Mouse (Mus musculus): ENCODE results near the gene Trim54. TPM values are rescaled to one million over a fixed set of nuclear protein-coding genes. Genes with fewer than 3 reads are reported as not detected.

The Trim54 gene
- polyA plus RNA-seq, 1 experiment from 2014 or later, result not detected

Other genes with a start within 250 kb of the Trim54 start
- 67.0 and 68.4 TPM in 2 replicates for gene Tmem214, start 248.7 kb upstream of the Trim54 start, polyA plus RNA-seq (2015; fragmentation: Nextera tagmentation; extraction: Ambion mirVana)
- 19.1 and 23.1 TPM in 2 replicates for gene Agbl5, start 228.0 kb upstream of the Trim54 start, polyA plus RNA-seq (2015; fragmentation: Nextera tagmentation; extraction: Ambion mirVana)
- 232 and 244 TPM in 2 replicates for gene Ost4, start 208.9 kb upstream of the Trim54 start, polyA plus RNA-seq (2015; fragmentation: Nextera tagmentation; extraction: Ambion mirVana)
- 16.3 and 24.6 TPM in 2 replicates for gene Emilin1, start 203.3 kb upstream of the Trim54 start, polyA plus RNA-seq (2015; fragmentation: Nextera tagmentation; extraction: Ambion mirVana)
- 12.2 and 13.7 TPM in 2 replicates for gene Khk, start 195.3 kb upstream of the Trim54 start, polyA plus RNA-seq (2015; fragmentation: Nextera tagmentation; extraction: Ambion mirVana)
- 77.3 and 89.1 TPM in 2 replicates for gene Cgref1, start 171.1 kb upstream of the Trim54 start, polyA plus RNA-seq (2015; fragmentation: Nextera tagmentation; extraction: Ambion mirVana)
- gene Preb, start 156.4 kb upstream of the Trim54 start, polyA plus RNA-seq (2015; fragmentation: Nextera tagmentation; extraction: Ambion mirVana), result 115 and 123 TPM in 2 replicates
- not detected in 2 replicates for gene Tcf23, start 148.1 kb upstream of the Trim54 start, polyA plus RNA-seq (2015; fragmentation: Nextera tagmentation; extraction: Ambion mirVana)
- 174 and 195 TPM in 2 replicates for gene Atraid, start 68.4 kb upstream of the Trim54 start, polyA plus RNA-seq (2015; fragmentation: Nextera tagmentation; extraction: Ambion mirVana)
- 30.1 and 31.6 TPM in 2 replicates for gene Slc5a6, start 67.8 kb upstream of the Trim54 start, polyA plus RNA-seq (2015; fragmentation: Nextera tagmentation; extraction: Ambion mirVana)
- gene Cad, start 61.9 kb upstream of the Trim54 start, polyA plus RNA-seq (2015; fragmentation: Nextera tagmentation; extraction: Ambion mirVana), result 11.6 and 16.8 TPM in 2 replicates
- gene Dnajc5g, start 10.4 kb upstream of the Trim54 start, polyA plus RNA-seq (2015; fragmentation: Nextera tagmentation; extraction: Ambion mirVana), result not detected in 2 replicates
- gene Slc30a3, start 8.5 kb upstream of the Trim54 start, polyA plus RNA-seq (2015; fragmentation: Nextera tagmentation; extraction: Ambion mirVana), result 44.3 and 52.7 TPM in 2 replicates
- not detected in 2 replicates for gene Ucn, start 22.1 kb downstream of the Trim54 start, polyA plus RNA-seq (2015; fragmentation: Nextera tagmentation; extraction: Ambion mirVana)
- gene Mpv17, start 37.5 kb downstream of the Trim54 start, polyA plus RNA-seq (2015; fragmentation: Nextera tagmentation; extraction: Ambion mirVana), result 56.1 and 61.1 TPM in 2 replicates
- 2.1 and 2.2 TPM in 2 replicates for gene Gm29609, start 63.2 kb downstream of the Trim54 start, polyA plus RNA-seq (2015; fragmentation: Nextera tagmentation; extraction: Ambion mirVana)
- gene Gtf3c2, start 63.4 kb downstream of the Trim54 start, polyA plus RNA-seq (2015; fragmentation: Nextera tagmentation; extraction: Ambion mirVana), result 51.6 and 63.2 TPM in 2 replicates
- 120 and 124 TPM in 2 replicates for gene Snx17, start 76.5 kb downstream of the Trim54 start, polyA plus RNA-seq (2015; fragmentation: Nextera tagmentation; extraction: Ambion mirVana)
- 88.5 and 91.6 TPM in 2 replicates for gene Eif2b4, start 76.7 kb downstream of the Trim54 start, polyA plus RNA-seq (2015; fragmentation: Nextera tagmentation; extraction: Ambion mirVana)
- gene Zfp513, start 85.6 kb downstream of the Trim54 start, polyA plus RNA-seq (2015; fragmentation: Nextera tagmentation; extraction: Ambion mirVana), result 12.3 and 14.0 TPM in 2 replicates
- 172 and 185 TPM in 2 replicates for gene Ppm1g, start 104.0 kb downstream of the Trim54 start, polyA plus RNA-seq (2015; fragmentation: Nextera tagmentation; extraction: Ambion mirVana)
- gene Nrbp1, start 124.2 kb downstream of the Trim54 start, polyA plus RNA-seq (2015; fragmentation: Nextera tagmentation; extraction: Ambion mirVana), result 167 and 174 TPM in 2 replicates
- gene Gm9970, start 124.5 kb downstream of the Trim54 start, polyA plus RNA-seq (2015; fragmentation: Nextera tagmentation; extraction: Ambion mirVana), result 0.41 TPM in 1 of 2 replicates, not detected in the other
- gene Krtcap3, start 135.0 kb downstream of the Trim54 start, polyA plus RNA-seq (2015; fragmentation: Nextera tagmentation; extraction: Ambion mirVana), result 3.1 and 3.2 TPM in 2 replicates
- 31.5 and 38.2 TPM in 2 replicates for gene Ift172, start 174.4 kb downstream of the Trim54 start, polyA plus RNA-seq (2015; fragmentation: Nextera tagmentation; extraction: Ambion mirVana)
- gene Fndc4, start 179.4 kb downstream of the Trim54 start, polyA plus RNA-seq (2015; fragmentation: Nextera tagmentation; extraction: Ambion mirVana), result 102 and 105 TPM in 2 replicates
- 0.25 and 0.26 TPM in 2 replicates for gene Gckr, start 180.7 kb downstream of the Trim54 start, polyA plus RNA-seq (2015; fragmentation: Nextera tagmentation; extraction: Ambion mirVana)

Measured in hindbrain, embryonic 16.5 days (tissue).